Mouse (Mus musculus) R1 (cell line): ENCODE data around the gene Arf5.

Source experiments
- DNase-seq: peaks from one replicate; pipeline ENCODE4 v3.0.0-alpha.2; 2018; ENCODE audit warnings: low read depth, low spot score

Gene Arf5

DNA sequence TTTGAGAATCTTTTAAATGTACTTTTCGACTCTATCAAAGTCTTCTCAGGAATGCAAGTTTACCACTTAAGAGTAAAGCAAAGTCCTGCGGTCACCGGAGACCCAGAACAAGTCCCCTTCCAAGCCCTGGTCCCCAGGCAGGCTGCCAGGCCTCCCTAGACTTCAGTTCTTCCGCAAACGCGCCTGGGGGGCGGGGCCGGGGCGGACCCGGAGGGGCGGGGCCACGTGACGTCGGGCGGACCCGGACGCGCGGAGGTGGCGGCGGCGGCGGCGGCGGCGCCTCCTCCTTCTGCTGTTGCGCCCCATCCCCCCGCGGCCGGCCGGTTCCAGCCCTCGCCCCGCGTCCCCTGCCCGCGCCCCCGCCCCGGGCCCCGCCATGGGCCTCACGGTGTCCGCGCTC is at the start of gene Arf5:
TSS of gene Arf5 (plus strand) at position 248 of the 400 bp plus-strand sequence.
- DNase-seq = peak; percentile 76

DNA sequence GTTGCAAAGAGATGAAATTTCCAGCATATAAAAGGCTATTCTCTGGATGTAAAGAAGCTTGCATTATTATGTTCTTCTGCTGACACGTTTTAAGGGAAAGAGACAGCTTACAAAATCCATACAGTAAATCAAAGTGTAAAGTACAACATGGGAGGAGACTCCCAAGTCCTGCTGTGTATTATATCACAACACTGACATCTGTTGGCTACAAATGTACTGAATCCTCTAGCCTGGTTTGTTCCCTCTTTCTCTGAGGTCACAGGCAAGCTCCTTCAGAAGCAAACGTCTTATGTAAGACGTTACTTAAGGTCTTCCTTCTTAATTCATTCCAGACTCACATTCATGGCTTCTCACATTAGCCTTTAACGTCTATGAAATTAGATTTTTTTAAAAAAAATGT is 41.4 kb upstream of the Arf5 start:
- DNase-seq = no peak

DNA sequence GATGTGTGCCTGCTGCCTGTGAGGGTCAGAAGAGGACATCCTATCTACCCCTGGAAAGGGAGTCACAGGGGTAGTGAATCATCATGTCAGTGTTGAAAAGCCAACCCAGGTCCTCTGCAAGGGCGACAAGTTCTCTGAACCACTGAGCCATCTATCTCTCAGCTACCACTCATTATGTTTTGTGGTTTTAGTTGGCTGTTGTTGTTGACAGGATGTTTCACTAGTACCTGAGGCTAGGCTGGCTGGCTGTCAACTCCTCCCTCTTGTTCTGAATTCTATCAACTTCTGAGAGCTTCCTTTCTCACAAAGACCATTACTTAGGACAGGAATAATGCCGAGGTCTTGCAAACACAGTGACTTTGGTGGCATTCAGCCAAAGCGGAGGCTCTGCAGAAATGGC is 38.2 kb upstream of the Arf5 start:
- DNase-seq = no peak

DNA sequence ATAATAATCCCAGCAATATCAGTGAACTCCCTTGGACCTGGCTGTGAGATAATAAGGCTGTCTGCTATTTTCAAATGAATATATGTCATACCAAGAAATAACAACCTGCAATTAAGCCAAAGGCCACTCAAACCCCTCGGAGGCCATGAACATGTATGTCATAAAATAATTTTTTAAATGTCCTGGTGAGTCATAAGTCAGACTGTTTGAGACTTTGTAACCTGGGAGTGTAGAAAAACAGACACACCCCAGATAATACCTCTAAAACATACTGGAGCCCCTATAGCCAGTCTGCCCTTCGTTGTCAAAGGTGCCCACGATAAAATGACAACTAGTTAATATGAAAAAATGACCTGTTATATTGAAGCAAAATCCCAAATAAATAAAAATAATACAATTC is 34.3 kb upstream of the Arf5 start:
- DNase-seq = no peak

DNA sequence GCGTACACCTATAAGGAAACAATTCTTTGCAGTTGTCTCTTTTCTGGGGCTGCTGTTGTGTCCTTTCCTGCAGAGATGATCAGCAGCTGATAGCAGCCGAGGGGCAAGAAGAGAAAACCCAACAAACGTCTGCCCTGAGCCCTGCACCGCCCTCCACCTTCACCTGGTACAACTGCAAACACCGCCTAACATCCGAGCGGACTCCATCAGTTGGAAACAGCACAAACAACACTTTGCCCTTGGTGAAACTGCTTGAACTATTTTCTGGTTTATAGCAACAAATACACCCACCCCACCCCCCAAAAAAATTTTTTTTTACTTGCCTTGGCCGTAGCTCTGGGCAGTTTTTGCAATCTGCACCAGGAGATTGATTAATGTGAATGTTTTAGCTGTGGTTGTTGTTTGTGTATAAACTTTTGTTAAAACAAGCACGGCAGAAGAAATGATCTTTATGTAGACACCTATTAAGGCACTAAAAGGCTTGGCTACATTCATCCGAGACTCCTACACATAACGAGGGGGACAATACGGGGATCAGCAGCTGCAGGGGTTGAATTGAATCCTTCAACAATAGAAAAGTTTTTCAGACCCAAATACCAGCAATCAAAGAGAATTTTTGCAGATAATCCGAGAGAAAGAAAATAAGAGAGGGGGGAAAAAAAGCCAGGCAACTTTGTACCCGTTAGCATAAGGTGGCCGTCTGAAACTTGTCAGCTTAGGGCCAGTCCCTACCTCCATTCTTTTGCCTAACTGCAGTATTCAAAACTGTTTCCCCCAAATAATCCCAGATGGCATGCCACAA is 27.1 kb upstream of the Arf5 start:
- no peak for DNase-seq

DNA sequence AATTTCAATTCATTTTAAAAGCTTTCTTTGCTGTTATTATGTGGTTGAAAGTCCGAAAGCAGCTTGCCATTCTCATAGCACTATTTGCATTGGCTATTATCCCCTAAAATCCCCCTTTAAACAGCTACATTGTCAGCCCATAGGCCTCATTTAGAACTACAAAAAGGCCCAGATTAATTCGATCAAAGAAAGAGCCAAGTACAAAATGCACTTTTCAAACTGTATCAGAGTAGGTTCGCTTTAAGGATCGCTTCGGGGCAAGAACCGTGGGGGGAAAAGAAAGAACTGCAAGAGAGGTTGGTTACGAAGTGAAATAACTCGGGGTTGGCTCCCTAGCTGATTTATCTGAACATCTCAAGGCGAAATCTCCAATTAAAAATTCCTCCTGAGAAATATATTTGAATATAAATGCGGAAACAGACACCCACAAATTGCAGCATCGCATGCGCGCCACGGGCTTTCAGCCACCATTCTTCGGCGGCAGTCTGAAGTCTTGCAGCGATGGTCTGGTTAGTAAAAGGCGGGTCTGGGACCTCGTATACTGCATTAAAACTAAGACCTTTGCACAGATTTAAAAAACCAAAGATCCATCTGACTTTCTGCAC is 26.4 kb upstream of the Arf5 start:
- DNase-seq = peak; percentile 6

DNA sequence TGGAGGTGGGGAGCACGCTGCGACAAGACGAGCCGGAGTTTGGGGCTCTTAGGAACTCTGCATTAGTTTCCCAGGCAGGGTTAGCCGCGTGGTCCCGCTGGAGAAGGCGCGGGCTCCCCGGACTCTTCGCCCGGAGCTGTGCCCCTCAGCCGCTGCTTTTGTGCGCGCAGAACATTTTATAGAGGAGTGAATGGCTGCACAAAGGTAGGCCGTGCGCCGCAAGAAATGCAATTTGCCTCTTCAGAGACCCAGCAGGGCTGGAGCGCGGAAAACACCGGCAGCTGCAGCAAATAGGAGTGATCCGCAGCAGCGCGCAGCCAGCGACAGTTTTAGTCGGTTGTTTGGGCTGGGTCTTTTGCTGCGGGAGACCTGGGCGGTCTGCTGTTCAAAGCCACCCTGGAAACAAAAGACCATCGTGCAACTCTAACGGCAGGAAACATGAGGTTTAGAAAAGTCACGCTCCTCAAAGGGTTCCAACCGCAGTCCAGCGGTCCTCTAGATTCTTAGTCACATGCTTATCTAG is 25.6 kb upstream of the Arf5 start, which contains the start of gene Zfp800:
TSS of gene Zfp800 (minus strand) at position 325 of the 523 bp plus-strand sequence.
- peak; percentile 51 for DNase-seq

DNA sequence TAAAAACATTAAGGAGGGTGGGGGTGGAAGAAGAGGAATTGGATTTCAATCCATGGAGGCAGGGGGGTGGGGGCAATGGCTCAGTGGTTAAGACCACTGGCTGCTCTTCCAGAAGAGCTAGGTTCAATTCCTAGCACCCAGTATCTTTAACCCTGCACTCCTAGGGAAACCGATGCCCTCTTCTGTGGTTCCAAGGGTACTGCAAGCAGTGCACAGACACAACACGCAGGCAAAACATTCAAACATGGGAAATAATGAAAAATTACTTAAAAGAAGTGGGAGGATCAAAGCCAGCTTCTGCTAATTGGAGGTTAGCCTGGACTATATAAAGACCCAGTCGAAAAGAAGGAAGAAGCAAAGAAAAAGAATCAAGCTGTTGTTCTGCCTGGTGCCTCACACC is 24.6 kb upstream of the Arf5 start:
- DNase-seq = peak; percentile 44

DNA sequence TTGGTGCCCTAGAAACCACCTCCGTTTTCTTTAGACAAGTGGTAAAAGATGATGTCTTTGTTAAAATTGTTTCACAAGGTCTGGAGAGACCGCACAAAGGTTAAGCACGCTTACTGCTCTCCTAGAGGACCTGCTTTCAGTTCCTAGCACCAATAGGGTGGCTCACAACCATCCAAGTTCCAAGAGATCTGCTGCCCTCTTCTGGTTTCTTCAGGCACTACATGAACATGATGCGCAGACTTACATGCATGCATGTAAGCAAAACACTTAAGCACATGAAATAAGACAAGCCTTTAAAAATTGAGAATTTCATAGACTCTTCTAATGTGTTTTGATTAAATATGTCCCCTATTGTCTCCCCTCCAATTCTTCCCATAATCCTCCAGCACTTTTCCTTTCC is 23.6 kb upstream of the Arf5 start:
- DNase-seq = peak; percentile 83

DNA sequence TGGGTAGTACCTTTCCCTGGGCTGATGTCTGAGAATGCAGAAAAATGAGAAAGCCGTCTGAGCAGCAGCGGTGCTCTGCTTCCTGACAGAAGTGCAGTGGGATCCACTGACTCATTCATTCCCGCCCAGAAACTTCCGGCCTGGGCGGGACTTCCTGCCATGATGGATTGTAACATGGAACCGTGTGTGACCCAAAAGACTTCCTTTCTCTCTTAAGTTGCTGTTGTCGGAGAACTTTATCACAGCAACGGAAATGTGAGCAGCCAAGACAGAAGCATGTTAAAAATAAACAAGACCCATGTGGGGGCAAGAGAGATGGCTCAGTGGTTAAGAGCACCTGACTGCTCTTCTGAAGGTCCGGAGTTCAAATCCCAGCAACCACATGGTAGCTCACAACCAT is 13.3 kb upstream of the Arf5 start:
- DNase-seq = peak; percentile 58

DNA sequence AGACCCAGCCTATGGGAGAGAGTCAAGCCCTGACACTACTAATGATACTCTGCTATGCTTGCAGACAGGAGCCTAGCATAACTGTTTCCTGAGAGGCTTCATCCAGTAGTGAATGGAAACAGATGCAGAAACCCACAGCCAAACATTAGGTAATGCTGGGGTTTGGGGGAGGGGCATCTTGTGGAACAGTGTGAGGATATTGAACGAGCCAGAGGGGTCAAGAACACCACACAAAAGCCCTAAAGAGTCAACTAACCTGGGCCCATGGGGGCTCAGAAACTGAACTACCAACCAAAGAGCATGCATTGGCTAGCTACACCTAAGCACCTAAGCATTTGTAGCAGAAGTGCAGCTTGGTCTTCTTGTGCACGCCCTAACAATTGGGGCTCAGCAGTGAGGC is 12.1 kb upstream of the Arf5 start:
- DNase-seq = no peak

DNA sequence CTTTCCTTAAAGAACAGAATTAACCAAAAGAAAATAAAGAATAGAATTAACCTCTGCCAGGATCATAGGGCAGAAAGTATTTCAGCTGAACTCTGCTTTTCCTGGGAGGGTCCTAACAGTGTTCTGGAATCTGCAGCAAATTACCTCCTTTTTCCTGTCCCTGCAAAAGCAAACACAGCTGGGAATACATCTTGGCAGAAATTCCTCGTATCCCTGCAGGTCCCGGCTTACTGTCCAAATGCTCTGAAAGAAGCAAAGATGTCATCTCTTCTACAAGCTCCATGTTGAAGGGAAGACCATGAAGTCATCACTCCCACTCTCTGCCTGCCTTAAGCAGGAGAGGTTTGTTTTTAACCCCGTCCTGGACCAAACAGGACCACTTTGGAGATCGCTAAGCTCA is 6.4 kb upstream of the Arf5 start:
- DNase-seq = no peak

DNA sequence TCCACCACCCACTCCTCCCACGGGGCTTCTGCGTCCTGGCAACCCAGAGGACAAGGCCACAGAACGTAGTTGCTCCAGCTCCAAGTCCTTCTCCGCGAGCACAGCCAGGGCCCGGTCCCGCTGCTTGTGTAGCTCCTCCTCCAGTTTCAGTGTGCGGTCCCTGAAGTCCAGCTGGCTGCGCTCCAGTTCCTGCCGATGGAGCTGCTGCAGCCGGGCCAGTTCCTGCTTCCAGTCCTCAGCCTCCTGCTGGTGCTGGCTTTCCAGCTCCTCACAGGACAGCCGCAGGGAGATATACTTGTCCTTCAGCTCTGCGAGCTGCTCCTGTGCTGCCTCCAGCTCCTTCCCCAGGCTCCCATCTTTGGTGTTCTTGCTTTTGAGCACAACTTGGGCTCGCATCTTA is 4.9 kb upstream of the Arf5 start:
- no peak for DNase-seq

DNA sequence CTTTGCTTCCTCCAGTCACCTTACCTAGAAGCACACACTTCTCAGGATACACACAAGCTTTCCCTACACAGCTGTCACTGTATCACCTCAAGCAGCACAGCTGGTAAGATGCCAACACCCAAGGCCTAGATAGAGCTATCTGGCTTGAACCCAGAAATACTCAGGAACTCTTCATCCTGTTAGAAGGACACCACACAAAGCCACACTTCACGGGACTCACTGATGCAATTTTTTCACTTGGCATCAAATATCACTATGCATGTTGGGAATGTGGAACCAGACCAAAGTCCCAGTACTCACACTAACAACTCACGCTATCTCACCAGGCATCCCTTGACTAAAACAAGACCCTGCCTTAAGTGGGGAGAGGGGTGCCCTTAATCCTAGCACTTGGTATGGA is 3.7 kb upstream of the Arf5 start:
- DNase-seq = no peak

DNA sequence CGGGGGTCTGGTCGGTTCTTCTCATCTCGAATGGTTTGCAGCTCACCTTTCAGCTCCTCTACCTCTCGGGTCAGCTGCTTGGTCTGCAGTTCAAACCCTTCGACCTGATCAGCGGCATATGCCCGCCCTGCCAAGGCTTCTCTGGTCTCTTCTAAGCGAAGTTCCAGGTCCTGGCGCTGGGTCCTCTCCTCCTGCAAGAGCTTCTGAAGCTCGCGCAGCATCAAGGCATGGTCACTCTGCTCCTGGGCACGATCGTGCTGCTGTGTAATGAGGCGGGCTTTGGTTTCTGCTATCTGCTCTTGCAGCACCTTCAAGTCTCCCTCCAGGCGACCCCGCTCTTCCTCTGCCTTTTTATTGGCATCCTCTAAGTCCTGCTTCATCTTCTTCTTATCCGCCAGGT is 3.0 kb upstream of the Arf5 start:
- no peak for DNase-seq

DNA sequence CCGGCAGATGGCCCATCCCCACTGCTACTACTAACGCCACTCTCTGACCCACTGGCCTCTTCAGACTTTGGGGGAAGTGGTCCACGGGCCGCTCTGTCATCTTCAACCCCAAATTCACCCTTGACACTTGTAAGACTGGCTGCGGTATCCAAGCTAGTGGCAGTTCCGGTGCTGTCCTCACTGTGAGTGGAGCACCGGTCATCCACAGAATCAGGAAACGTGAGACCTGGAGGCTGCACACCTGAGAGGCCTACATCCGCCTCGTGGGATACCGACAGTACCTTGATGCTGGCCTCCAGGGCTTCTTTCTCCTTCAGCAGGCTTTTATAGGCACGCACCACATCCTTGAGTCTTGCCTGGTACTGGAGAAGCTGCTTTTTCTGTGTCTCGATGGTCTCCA is 2.5 kb upstream of the Arf5 start:
- DNase-seq = no peak

DNA sequence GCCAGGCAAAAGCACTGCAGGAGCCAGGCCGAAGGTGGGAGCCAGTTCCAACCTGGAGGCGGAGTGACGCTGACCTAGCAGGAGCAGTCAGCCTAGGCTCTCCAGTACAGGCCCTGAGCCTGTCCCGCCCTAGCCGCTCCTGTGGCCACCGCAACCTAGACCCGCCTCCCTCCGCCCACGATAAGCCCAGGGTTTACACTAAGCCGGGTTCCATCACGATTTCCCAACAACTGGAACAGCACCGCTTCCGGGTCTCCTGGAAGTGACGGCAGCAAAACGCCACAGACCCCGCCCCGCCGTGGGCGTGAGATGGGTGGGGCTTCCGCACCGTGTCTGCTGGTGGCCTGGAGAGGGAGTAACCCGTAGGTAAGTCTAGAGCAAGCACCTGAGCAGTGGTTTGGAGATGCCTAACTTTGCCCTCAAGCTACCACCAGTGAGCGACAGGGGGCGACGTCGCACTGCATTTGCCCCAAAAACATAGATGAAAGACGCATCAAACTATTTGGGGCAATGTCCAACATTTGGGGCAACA is 1.8 kb upstream of the Arf5 start:
- DNase-seq = peak; percentile 97

DNA sequence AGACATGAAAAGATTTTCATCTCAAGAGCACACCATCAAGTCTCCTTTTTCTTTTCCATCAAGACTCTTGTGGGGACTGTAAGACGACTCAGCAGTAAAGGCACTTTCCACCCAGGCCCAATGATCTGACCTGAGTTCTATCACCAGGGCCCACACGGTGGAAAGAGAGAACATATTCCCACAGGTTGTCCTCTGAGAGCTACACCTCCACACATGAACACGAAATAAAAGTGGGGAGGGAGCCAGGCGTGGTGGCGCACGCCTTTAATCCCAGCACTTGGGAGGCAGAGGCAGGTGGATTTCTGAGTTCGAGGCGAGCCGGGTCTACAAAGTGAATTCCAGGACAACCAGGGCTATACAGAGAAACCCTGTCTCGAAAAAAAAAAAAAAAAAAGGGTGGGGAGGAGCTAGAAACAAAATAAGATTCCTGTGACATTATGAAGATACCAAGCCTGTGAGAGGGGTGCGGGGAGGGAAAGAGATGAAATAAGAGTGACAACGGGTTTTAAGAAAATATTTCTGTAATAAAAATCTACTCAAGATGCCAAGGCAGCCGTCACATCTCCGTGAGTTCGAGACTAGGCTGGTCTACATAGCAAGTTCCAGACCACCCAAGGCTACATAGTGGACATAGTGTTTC is 589 bp upstream of the Arf5 start:
- DNase-seq = no peak

DNA sequence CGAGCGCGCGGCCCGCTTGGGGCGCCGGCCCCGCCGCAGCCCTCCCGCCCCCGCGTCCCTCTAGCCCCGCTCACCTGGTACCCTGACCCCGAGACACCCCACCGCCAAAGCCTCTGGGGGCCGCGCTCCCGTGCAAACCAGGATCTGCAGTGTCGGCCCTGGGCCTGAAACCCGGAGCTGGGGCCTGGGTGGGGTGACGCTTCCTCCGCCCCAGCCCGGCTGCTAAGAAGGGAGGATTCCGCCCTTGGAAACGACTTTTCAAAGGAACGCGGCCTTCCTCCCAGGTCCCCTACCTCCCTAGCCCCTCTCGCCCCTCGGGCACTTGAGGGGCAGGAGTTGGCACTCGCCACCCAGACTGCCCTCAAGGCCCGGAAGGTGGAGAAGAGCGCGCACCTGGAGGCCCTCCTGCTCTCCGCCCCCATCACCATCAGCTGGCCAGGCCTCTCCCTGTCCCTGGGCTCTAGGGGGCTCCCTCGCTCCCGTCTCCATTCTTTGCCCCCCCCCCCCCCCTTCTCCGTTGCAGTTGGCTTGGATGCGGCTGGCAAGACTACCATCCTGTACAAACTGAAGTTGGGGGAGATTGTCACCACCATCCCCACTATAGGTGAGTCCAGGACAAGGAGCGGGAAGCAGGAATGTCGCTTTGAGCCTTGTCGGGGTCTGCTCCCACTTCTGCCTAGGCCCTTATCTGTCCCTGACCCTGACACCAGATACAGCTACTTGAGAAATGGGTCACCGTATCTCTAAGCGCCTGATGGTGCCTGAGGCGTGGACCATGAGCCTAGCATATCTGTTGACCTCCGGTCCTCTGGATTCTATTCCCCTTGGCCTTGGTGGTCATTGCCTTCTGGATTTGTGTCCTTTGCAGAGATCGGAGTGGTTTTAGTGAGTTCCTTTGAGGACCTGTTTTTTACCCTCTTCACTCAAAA is 671 bp downstream of the Arf5 start:
- DNase-seq = peak; percentile 46

DNA sequence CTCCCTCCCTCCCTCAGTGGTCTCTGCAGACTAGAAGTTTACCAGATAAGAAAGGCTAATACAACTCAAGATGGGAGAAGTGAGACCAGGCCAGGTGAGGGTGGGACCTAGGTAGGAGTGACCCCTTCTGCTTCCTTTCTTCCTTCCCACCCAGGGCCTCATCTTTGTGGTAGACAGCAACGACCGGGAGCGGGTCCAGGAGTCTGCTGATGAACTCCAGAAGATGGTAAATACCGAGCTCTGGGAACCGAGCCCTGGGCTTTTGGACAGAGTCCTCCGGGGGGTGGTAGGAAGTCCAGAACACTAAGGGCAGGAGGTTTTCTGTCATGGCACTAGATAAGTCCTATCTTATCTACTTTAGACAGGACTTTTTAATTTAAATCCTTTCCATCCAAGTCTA is 1.7 kb downstream of the Arf5 start:
- DNase-seq = no peak

DNA sequence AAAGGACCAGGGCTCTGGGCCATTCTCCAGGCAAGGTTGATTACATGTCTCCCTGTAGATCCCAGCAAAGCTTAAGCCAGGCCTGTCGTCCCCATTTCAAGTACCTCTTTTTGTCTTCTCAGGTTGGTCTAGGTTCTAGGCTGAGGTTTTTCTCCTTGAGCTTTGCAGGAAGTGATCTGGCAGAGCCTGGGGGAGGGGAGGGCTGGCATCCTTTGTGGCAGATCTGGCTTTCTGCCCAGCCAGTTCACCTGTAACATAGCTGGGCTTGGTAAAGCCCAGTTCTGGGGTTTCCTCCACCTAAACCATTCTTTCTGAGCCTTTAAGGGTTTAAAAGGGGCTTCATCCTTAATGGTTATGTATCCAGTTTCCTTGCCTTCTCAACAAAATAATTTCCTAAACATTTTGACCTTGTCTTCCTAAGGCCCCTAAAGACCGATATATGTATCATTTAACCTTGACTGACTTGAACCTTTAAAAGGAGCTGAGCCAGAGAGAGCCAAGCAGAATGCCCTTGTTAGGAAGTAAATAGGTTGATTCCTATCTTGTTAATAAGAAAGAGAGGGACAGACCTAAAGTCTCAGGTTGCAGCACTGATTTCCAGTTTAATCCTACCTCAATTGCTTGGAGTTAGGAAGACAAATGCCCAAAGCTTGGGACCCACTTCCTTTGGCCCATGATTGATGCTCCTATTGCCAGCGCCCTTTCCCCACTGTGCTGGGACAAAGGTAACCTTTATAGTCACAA is 3.9 kb downstream of the Arf5 start, which contains the start of gene Fscn3:
TSS of gene Fscn3 (plus strand) at position 694 of the 744 bp plus-strand sequence.
- no peak for DNase-seq
